Mouse (Mus musculus) small intestine, adult 2 months (tissue): Measurements from ENCODE around the gene Nucb1.

Experiments used
- CTCF ChIP-seq: fragments of 200-500 bp; IDR thresholded peaks from 2 replicates; pipeline ENCODE4 v1.5.1; 2012; ENCODE audit warnings: low read depth, mild to moderate bottlenecking, control low read depth, inconsistent platforms, low read length, moderate library complexity, mixed read lengths; ENCODE audit not compliant: insufficient replicate concordance, insufficient read length; ENCODE audit errors: extremely low read depth
- POLR2A ChIP-seq: fragments of 200-500 bp; IDR thresholded peaks from 2 replicates; pipeline ENCODE4 v1.6.1; 2012; ENCODE audit warnings: low read depth, mild to moderate bottlenecking, control low read depth, inconsistent platforms, low read length, moderate library complexity

GRCm38 (mm10) chr7:45470869-45471268, 39.3 kb downstream of the Nucb1 start:
- TF ChIP-seq CTCF, result no peak
- no peak for TF ChIP-seq POLR2A
